ENCODE assay signal across 11 mouse cellular contexts in genomic region chr7:119859476-119859875, GRCm38 (mm10). TPM values are rescaled to one million over a fixed set of nuclear protein-coding genes. Genes with fewer than 3 reads are reported as not detected.
DNase-seq lines count a peak whose midpoint lies in the region; ATAC-seq and TF ChIP-seq lines count a peak whose summit lies in the region.
"Had no signal": no experiment of that assay in that cellular context is flagged by ENCODE, and none has a peak within 500 bp of the region (broad histone marks: within the 10 kb centered on the region; RNA-seq: fewer than 3 reads in every experiment).

No protein-coding gene starts in this region.

- peaks cover 5% of the 10 kb centered on the region for H3K4me1 ChIP-seq in heart, postnatal 0 days (ENCODE audit: control insufficient read depth, insufficient read depth)
- no peaks in the 10 kb centered on the region for H3K4me1 ChIP-seq in testis, adult 2 months (ENCODE audit: control insufficient read depth, insufficient read depth, low read length)

- no peaks in the 10 kb centered on the region for H3K9me3 ChIP-seq in heart, postnatal 0 days (replicated peaks; ENCODE audit: control insufficient read depth, low read length)
- H3K9me3 ChIP-seq: forebrain, embryonic 10.5 days; neural tube, embryonic 15.5 days had no signal

- WGBS in heart, postnatal 0 days: 66% methylated on average over 6 of the region's 6 CpGs

- peak; percentile 39 for TF ChIP-seq CTCF in heart, postnatal 0 days (IDR thresholded peaks at IDR 0.05; ENCODE audit: low read depth)
- 0 out of 2 replicates have a peak, but pooled peaks have one; percentile 6 for TF ChIP-seq CTCF in testis, adult 2 months (IDR thresholded peaks at IDR 0.05; ENCODE audit: control insufficient read depth, insufficient read depth, insufficient replicate concordance, low read depth, low read length)

- no peak overlapping the region for H3K9ac ChIP-seq in heart, postnatal 0 days (replicated peaks; ENCODE audit: low read depth, low read length)
- H3K9ac ChIP-seq: neural tube, embryonic 15.5 days had no signal

- TF ChIP-seq EP300 in heart, postnatal 0 days (IDR thresholded peaks at IDR 0.05; ENCODE audit: low read depth): no peak

- H3K4me2 ChIP-seq in heart, postnatal 0 days (ENCODE audit: low read depth, low read length): no peak overlapping the region
- H3K4me2 ChIP-seq: neural tube, embryonic 15.5 days had no signal

- H3K4me3 ChIP-seq in heart, postnatal 0 days (ENCODE audit: low read depth, low read length): no peak overlapping the region
- no peak overlapping the region for H3K4me3 ChIP-seq in testis, adult 2 months (ENCODE audit: control insufficient read depth, low read depth, low read length)
- H3K4me3 ChIP-seq: forebrain, embryonic 10.5 days; neural tube, embryonic 15.5 days had no signal

- TF ChIP-seq POLR2A in testis, adult 2 months (IDR thresholded peaks at IDR 0.05; ENCODE audit: control insufficient read depth, low read depth, low read length): no peak

- no peaks in the 10 kb centered on the region for H3K27me3 ChIP-seq in heart, postnatal 0 days (ENCODE audit: control insufficient read depth, insufficient read depth, low read length)
- no peaks in the 10 kb centered on the region for H3K27me3 ChIP-seq in testis, adult 2 months (ENCODE audit: control insufficient read depth, insufficient read depth, low read length)
- H3K27me3 ChIP-seq: neural tube, embryonic 15.5 days had no signal

- ATAC-seq in heart, postnatal 0 days (ENCODE audit: insufficient read depth, low read depth): no peak; the same call in 1 of the 2 replicates
- peak; percentile 8; the same call in 1 of the 2 replicates for ATAC-seq in granulocyte monocyte progenitor cell, adult 5-6 weeks (replicated peaks; ENCODE audit: poor library complexity, severe bottlenecking)
- ATAC-seq: activated CD4-positive, CD25-positive, alpha-beta regulatory T cell, adult 4 months had no signal

- H3K36me3 ChIP-seq in heart, postnatal 0 days (replicated peaks; ENCODE audit: control insufficient read depth, insufficient read depth, low read length): peaks cover 24% of the 10 kb centered on the region
- no peaks in the 10 kb centered on the region; the same call in 1 of the 2 replicates for H3K36me3 ChIP-seq in testis, adult 2 months (ENCODE audit: control insufficient read depth, insufficient read depth, low read length)

- no peak for DNase-seq in heart, postnatal 0 days (ENCODE audit: low spot score)
- DNase-seq in heart, adult 18-20 months: no peak
- DNase-seq in testis, postnatal 10 days (ENCODE audit: low spot score): no peak
- peak; percentile 51 for DNase-seq in thymus, postnatal 4 days
- no peak for DNase-seq in urinary bladder, adult 18-20 months (ENCODE audit: low spot score in 2 of 2)
- no peak for DNase-seq in retina, postnatal 1 day

- no peak overlapping the region for H3K27ac ChIP-seq in heart, postnatal 0 days (ENCODE audit: low read depth)
- no peak overlapping the region for H3K27ac ChIP-seq in testis, adult 2 months (ENCODE audit: control insufficient read depth, insufficient read depth, low read depth, low read length)
- H3K27ac ChIP-seq: forebrain, embryonic 10.5 days; neural tube, embryonic 15.5 days had no signal

RNA-seq across cellular contexts. Expression of gene Lyrm1, which starts 36.2 kb away (rescaled TPM):
- total RNA-seq in heart, postnatal 0 days (2014; rRNA removed; ENCODE audit: low replicate concordance): 3.0 and 11.9 TPM in 2 replicates
- polyA plus RNA-seq in heart, postnatal 0 days (2015; fragmentation: Nextera tagmentation; extraction: Ambion mirVana): 8.4 and 9.2 TPM in 2 replicates
- 1 to 10 TPM; 7.2 to 9.6 TPM for total RNA-seq in heart, adult 18-20 months (2021)
- polyA plus RNA-seq in testis, adult 2 months (2012; rRNA removed): 27.0 and 31.4 TPM in 2 replicates
- total RNA-seq in granulocyte monocyte progenitor cell, adult 5-6 weeks (2014; fragmentation: Nextera tagmentation): 6.2 and 19.4 TPM in 2 replicates
- 3.8 and 5.0 TPM in 2 replicates for total RNA-seq in granulocyte monocyte progenitor cell, adult 5-6 weeks (2017)

RNA-seq across cellular contexts. Expression of gene Dcun1d3, which starts 36.6 kb away (rescaled TPM):
- 2.8 and 8.2 TPM in 2 replicates for total RNA-seq in heart, postnatal 0 days (2014; rRNA removed; ENCODE audit: low replicate concordance)
- 4.8 and 5.5 TPM in 2 replicates for polyA plus RNA-seq in heart, postnatal 0 days (2015; fragmentation: Nextera tagmentation; extraction: Ambion mirVana)
- total RNA-seq in heart, adult 18-20 months (2021): 10 to 100 TPM; 13.1 to 15.3 TPM
- polyA plus RNA-seq in testis, adult 2 months (2012; rRNA removed): 66.1 and 70.0 TPM in 2 replicates
- 4.7 and 10.3 TPM in 2 replicates for total RNA-seq in granulocyte monocyte progenitor cell, adult 5-6 weeks (2014; fragmentation: Nextera tagmentation)
- total RNA-seq in granulocyte monocyte progenitor cell, adult 5-6 weeks (2017): 4.0 and 9.7 TPM in 2 replicates
